Mouse (Mus musculus) intestine, embryonic 16.5 days (tissue): Measurements from ENCODE around the gene Qrfpr. TPM values are rescaled to one million over a fixed set of nuclear protein-coding genes. Genes with fewer than 3 reads are reported as not detected.

Experiments used
- polyA plus RNA-seq: library from polyadenylated mRNA; unstranded; fragments of >200 nt; fragmentation: Nextera tagmentation; extraction: Ambion mirVana; gene quantifications from 2 replicates; pipeline ENCODE4 v1.2.1, GENCODE M21; 2015

The Qrfpr gene
- polyA plus RNA-seq, 1 experiment from 2014 or later, result not detected

Other genes starting within 250 kb of the Qrfpr start
- 42.5 and 45.2 TPM in 2 replicates for gene Mccc1, start 221.6 kb downstream of the Qrfpr start, polyA plus RNA-seq
- gene Ccdc144b, start 168.8 kb downstream of the Qrfpr start, polyA plus RNA-seq, result not detected in 2 replicates
- gene Acad9, start 156.3 kb downstream of the Qrfpr start, polyA plus RNA-seq, result 79.8 and 80.3 TPM in 2 replicates
- 3.9 and 4.2 TPM in 2 replicates for gene D3Ertd254e, start 71.3 kb downstream of the Qrfpr start, polyA plus RNA-seq